In the genomic region with DNA sequence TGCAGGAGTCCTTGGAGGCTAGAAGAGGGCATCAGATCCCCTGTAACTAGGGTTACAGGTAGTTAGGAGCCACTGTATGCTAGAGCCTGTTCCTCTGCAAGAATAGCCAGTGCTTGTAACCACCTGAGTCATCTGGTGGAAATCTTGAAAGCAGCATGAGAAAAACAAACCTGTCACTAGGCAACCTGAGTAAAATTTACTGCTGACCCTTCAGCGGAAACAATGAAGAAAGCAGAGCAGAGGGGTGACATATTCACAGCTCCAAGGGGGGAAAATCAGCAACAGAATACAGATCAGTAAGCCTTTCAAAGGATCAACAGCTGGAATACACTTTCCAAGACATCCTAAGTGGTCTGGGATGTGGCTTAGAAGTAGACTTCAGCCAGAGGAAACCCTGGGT, we compare ENCODE assay signal across 19 mouse cellular contexts. TPM values are rescaled to one million over a fixed set of nuclear protein-coding genes. Genes with fewer than 3 reads are reported as not detected.
"Had no signal": no experiment of that assay in that cellular context is flagged by ENCODE, and none has a peak within 500 bp of the region (broad histone marks: within the 10 kb centered on the region; RNA-seq: fewer than 3 reads in every experiment).

No protein-coding gene starts in this region.

- H3K4me2 ChIP-seq: limb, embryonic 12.5 days; limb, embryonic 15.5 days; liver, embryonic 12.5 days; lung, embryonic 14.5 days; midbrain, embryonic 12.5 days had no signal

- ATAC-seq: liver, embryonic 12.5 days; midbrain, embryonic 16.5 days had no signal

- H3K36me3 ChIP-seq: limb, embryonic 12.5 days; limb, embryonic 15.5 days; liver, embryonic 12.5 days; midbrain, embryonic 12.5 days had no signal

- H3K9ac ChIP-seq: limb, embryonic 12.5 days; limb, embryonic 15.5 days; liver, embryonic 12.5 days; lung, embryonic 14.5 days; midbrain, embryonic 12.5 days had no signal

- H3K9me3 ChIP-seq: limb, embryonic 12.5 days; limb, embryonic 15.5 days; liver, embryonic 12.5 days; midbrain, embryonic 12.5 days had no signal

- H3K4me3 ChIP-seq: left cerebral cortex, adult 2 months; limb, embryonic 12.5 days; limb, embryonic 15.5 days; liver, embryonic 12.5 days; megakaryocyte, embryonic 14.5 days; midbrain, embryonic 12.5 days had no signal

- H3K27ac ChIP-seq: left cerebral cortex, adult 2 months; limb, embryonic 12.5 days; limb, embryonic 15.5 days; midbrain, embryonic 12.5 days; stomach, postnatal 0 days had no signal

- DNase-seq: kidney, adult 18-20 months; kidney, adult 9 months; kidney, postnatal 25 days; layer of hippocampus, postnatal 36 days; lung, embryonic 14.5 days; lung, postnatal 10 days; lung, postnatal 36 days; thymus, adult 2 months; thymus, postnatal 14 days; thymus, postnatal 4 days had no signal

- H3K27me3 ChIP-seq: limb, embryonic 12.5 days; limb, embryonic 15.5 days; liver, embryonic 12.5 days; midbrain, embryonic 12.5 days had no signal

RNA-seq across cellular contexts. Expression of gene Cilp, which starts 53.4 kb away (rescaled TPM):
- total RNA-seq: layer of hippocampus, postnatal 36 days; left cerebral cortex, postnatal 36 days had no signal
- polyA plus RNA-seq: lung, embryonic 14.5 days had no signal
